Mouse (Mus musculus): Measurements from ENCODE around the gene Mmachc.
"Not testable (repeated sequence)": the region's sequence is repeated elsewhere in the genome, so short reads cannot be mapped to it uniquely, and the experiment has no call there.

The Mmachc gene

DNA sequence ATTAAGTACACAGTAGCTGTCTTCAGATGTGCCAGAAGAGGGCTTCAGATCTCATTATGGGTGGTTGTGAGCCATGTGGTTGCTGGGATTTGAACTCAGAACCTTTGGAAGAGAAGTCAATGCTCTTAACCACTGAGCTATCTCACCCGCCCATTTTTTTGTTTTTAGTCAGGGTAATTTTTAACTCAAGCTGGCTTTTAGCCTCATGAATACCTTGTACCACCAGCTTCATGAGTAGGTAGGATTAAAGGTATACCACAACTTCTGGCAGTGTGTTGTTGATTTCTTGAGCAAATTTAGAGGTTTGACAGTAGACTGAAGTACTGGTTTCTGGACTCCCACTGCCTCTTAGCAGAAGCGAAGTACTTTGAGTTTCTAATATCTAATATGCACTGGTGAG is 16.1 kb downstream of the Mmachc start:
- no peak for DNase-seq (ENCODE audit: low read depth, low spot score)

DNA sequence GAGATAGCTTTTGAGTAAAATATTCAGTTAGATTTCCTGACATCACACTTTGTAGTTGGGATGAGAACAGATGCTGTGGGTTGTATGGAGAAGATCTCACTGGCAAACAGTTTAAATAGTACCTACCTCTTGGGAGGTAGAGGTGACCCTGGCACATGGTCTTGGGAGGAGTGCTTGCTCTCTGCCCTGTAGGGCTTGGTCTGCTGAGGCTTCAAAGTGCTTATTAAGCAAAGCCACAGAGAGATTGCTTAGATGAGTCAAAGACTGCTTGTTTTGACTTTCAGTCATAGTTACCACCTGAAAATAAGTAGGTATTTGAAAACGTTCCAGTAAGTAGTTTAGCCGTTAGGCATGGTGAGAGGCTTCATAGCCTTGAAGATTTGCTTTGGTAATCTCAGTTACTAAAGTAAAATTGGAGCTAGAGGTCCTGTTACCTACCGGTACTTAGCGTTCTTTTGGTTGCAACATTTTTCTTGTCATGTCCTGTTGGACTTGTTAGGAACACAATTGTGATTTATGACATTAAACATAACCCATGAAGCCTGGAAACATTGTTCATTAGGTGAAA is 18.8 kb downstream of the Mmachc start:
- DNase-seq (ENCODE audit: low read depth, low spot score): no peak

DNA sequence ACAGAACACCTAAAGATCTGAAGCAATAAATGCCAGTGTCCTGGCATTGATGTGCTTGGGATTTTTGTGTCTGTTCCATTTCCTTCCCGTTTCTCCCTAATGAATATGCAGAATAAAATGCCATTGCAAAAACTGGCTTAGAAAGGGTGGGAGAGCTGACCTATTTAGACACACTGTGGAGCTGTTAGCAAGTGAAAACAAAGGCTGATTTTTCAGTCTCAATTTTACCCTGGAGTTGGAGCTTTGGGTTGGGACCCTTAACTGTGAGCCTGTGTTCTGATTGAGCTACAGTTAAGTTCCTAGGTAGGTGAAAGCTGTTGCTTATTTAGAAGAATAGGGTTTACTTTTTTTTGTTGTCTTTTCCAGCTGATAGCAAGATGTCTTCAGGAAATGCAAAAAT is 21.2 kb downstream of the Mmachc start:
- no peak for DNase-seq (ENCODE audit: low read depth, low spot score)

- DNase-seq (ENCODE audit: low read depth, low spot score): peak; percentile 89
Observed at GRCm38 (mm10) chr4:116685402-116686061, 22.7 kb downstream of the Mmachc start, which contains the start of gene Prdx1. Gene Prdx1, plus strand, starts transcription at chr4:116685544.

GRCm38 (mm10) chr4:116684665-116685064 is 23.5 kb downstream of the Mmachc start:
- no peak for DNase-seq (ENCODE audit: low read depth, low spot score)

DNA sequence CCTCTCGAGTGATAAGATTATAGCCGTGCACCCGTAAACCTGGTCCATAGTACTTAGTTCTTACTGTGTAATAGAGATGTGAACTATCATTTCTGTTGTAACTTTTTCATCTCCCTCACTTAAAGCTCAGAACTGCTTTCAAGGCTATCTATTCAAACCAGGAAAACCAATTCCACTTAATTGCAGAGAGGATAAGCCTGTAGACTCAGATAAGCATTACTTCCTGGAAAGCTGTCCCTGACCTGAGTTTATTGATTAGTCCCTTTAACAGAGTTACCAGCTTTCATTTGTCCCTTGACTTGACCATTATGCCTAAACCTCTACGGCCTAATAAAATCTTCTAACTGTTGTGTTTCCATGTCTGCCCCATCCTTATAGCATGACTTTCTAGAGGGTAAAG is 24.2 kb downstream of the Mmachc start:
- no peak for DNase-seq (ENCODE audit: low read depth, low spot score)

DNA sequence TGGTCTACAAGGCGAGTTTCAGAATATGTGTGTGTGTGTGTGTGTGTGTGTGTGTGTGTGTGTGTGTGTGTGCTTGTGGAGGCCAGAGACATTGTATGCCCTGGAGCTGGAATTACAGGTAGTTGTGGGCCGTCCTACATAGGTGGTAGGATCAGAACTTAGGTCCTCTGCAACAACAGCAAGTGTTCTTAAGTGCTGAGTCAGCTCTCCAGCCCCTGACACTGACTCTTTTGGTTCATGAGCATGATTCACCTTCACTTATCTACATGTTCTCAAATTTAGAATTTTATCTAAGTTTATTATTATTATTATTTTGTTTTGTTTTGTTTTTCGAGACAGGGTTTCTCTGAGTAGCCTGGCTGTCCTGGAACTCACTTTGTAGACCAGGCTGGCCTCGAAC is 27.7 kb downstream of the Mmachc start:
- not testable (repeated sequence) for DNase-seq (ENCODE audit: low read depth, low spot score)

DNA sequence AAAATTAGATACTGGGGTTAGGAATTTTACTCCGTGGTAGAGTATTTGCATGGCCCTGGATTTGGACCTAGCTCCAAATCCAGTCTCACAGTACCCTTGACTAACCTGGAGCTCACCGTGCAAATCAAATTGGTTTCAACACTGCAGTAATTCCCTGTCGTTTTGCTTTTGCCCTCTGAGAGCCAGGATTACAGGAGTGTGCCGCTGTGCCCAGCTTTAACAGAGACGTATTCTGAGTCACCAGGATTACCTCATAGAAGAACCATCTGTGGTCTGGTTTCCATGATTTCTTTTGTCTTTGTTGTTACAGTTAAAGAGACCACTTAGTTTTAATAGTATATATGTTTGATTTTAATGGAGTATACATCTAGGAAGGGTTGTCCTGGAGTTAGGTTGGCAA is 29.1 kb downstream of the Mmachc start:
- DNase-seq (ENCODE audit: low read depth, low spot score): no peak

DNA sequence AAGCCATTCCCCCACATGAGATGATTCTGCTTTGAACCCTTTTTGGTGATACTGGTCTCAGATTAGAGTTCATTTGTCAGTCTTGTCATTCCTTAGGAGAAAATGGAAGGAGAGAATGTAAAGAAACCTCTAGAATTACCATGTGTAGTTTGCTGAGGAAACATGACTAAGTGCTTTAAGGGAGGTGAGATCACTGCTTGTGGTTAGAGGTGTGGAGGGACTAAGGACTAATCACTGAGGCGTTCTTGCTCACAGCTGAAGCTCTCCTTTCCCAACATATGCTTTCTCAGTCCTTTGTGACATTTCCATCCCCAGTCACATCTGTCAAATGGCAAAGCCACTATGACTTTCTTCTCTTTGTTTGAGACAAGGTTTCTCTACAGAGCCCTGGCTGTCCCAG is 30.4 kb downstream of the Mmachc start:
- DNase-seq (ENCODE audit: low read depth, low spot score): no peak

GRCm38 (mm10) chr4:116676027-116676426 is 32.2 kb downstream of the Mmachc start:
- DNase-seq (ENCODE audit: low read depth, low spot score): no peak

- DNase-seq (ENCODE audit: low read depth, low spot score): not testable (repeated sequence)
Observed at GRCm38 (mm10) chr4:116674761-116675160, 33.4 kb downstream of the Mmachc start.

DNA sequence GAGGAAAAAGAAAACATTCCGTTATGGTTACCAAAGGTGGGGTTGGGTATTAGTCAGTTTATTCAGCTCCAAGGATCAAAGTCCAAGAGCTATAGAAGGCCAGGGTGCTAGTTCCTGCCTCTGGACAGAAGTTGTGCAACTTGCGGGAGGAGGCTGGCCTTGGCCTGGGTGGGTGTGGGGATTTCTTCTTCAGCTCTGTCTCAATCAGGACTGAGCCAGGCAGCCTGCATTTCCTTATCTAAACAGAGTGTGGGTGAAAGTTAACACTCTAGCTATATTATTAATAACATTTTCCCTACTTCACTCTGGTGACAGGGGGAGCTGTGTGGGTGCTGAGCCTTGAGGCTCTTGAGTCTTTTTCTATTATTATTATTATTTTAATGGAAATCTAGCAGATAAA is 35.4 kb downstream of the Mmachc start:
- DNase-seq (ENCODE audit: low read depth, low spot score): no peak

DNA sequence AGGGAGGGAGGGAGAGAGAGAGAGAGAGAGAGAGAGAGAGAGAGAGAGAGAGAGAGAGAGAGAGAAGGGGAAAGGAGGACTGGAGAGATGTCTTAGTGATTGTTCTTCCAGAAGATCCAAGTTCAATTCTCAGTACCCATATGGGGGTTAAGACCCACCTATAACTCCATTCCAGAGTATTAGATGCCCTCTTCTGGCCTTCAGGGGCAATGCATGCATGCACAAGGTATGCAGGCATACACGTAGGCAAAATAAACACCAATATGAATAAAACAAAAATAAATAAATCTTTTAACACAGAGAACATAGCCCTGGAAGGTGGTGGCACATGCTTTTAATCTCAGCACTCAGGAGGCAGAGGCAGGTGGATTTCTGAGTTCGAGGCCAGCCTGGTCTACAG is 38.9 kb downstream of the Mmachc start:
- DNase-seq (ENCODE audit: low read depth, low spot score): no peak

- peak; percentile 40 for DNase-seq (ENCODE audit: low read depth, low spot score)
Observed at GRCm38 (mm10) chr4:116668145-116668544, 40.1 kb downstream of the Mmachc start.

DNA sequence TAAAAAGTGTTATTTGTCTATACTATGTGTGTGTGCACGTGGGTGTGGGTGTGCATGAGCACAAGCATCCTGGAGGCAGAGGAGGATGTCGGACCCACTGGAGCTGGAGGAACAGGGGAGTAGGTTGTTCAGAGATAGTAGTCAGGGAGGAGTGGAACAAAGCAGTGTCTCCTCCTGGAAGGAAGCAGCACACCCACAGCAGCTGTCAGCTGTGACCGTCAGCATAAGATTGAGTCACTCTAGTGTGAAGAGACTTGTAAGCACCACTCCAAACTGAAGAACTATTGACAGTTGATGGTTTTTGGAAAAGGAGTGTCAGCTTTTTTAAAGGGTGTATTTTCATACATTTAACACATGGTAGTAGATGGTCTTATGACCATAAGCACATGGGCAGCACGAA is 41.6 kb downstream of the Mmachc start:
- no peak for DNase-seq (ENCODE audit: low read depth, low spot score)

DNA sequence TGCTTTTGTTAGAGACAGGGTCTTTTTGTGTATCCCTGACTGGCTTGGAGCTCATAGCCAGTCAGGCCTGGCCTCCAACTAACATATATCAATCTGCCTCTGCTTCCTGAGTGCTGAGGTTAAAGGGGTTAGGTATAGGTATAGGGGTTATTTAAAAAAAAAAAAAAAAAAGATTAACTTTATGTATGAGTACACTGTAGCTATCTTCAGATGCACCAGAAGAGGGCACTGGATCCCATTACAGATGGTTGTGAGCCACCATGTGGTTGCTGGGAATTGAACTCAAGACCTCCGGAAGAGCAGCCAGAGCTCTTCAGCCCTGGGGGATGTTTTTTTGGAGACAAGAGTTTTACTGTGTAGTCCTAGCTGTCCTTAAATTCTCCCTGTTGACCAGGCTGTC is 46.2 kb downstream of the Mmachc start:
- no peak for DNase-seq (ENCODE audit: low read depth, low spot score)

GRCm38 (mm10) chr4:116660829-116661228 is 47.4 kb downstream of the Mmachc start:
- no peak for DNase-seq (ENCODE audit: low read depth, low spot score)

DNA sequence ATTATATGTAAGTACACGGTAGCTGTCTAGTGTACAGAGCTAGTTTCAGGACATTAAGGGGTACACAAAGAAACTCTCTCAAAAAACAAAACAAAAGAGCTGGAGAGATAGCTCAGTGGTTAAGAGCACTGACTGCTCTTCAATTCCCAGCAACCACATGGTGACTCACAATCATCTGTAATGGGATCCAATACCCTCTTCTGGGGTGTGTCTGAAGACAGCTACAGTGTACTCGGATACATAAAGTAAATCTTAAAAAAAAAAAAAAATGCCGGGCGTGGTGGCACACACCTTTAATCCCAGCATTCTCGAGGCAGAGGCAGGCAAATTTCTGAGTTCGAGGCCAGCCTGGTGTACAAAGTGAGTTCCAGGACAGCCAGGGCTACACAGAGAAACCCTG is 48.3 kb downstream of the Mmachc start:
- not testable (repeated sequence) for DNase-seq (ENCODE audit: low read depth, low spot score)

GRCm38 (mm10) chr4:116659474-116659873 is 48.7 kb downstream of the Mmachc start:
- DNase-seq (ENCODE audit: low read depth, low spot score): no peak

- no peak for DNase-seq (ENCODE audit: low read depth, low spot score)
Observed at GRCm38 (mm10) chr4:116657971-116658370, 50.2 kb downstream of the Mmachc start.

GRCm38 (mm10) chr4:116655658-116656057 is 52.5 kb downstream of the Mmachc start:
- no peak for DNase-seq (ENCODE audit: low read depth, low spot score)

- no peak for DNase-seq (ENCODE audit: low read depth, low spot score)
Observed at GRCm38 (mm10) chr4:116655100-116655499, 53.1 kb downstream of the Mmachc start.

DNA sequence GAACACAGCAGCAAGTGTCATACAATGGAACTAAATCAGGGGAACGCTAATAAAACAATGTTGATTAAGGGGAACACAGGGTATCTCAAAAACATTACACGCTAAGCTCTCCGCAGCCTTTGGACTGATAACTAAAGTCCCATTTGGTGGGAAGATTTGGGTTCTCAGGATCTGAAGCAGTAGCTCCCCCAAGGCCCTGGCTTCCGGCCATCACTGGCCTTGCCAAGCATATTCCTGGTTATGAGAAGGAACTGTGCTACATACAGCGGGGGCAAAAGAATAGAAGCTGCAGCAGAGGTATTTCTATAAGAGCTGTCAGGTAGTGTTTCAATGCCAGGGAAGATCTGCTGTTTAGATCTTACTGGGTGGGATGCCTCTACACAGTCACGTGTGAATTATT is 55.0 kb downstream of the Mmachc start:
- no peak for DNase-seq (ENCODE audit: low read depth, low spot score)

Measured in skeletal muscle tissue, adult 2 months (tissue).